Mouse (Mus musculus) testis, postnatal 10 days (tissue): ENCODE results near the gene Ugt1a7c.
A peak's percentile ranks its signal among the peaks of the same experiment; 100 is the strongest.
"Not testable (repeated sequence)": the region's sequence is repeated elsewhere in the genome, so short reads cannot be mapped to it uniquely, and the experiment has no call there.

ENCODE experiments used
- DNase-seq: peaks from one replicate; pipeline ENCODE4 v3.0.0; 2021; ENCODE audit warnings: low spot score

Gene Ugt1a7c

GRCm38 (mm10) chr1:88120550-88120949 is 25.7 kb downstream of the Ugt1a7c start:
- not testable (repeated sequence) for DNase-seq

GRCm38 (mm10) chr1:88121521-88121920 is 26.7 kb downstream of the Ugt1a7c start:
- peak; percentile 44 for DNase-seq

DNA sequence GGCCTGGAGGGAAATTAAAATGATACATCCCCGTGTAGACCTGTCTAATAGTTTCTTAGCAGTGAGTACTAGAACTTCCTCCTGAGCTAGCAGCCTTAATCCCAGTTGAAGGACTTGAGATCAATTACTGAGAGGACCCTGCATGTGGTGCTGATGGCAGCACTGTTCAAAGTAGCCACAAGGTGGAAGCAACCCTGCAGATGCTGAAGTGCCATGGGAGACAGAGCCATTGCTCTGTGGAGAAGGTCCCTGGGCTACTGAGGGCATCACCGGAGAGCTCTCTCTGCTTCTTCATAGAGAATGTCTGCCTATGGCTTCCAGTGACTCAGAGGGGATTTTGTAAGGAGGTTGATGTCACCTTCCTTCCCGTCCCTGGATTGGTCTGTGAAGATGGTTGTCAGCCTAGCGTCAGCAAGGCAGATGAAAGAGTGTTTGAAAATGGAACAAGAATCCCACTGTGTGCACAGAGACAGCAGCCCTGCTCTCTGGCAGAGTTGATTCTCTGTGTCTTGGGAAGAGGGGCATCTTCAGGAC is 31.0 kb downstream of the Ugt1a7c start:
- DNase-seq = not testable (repeated sequence)

DNA sequence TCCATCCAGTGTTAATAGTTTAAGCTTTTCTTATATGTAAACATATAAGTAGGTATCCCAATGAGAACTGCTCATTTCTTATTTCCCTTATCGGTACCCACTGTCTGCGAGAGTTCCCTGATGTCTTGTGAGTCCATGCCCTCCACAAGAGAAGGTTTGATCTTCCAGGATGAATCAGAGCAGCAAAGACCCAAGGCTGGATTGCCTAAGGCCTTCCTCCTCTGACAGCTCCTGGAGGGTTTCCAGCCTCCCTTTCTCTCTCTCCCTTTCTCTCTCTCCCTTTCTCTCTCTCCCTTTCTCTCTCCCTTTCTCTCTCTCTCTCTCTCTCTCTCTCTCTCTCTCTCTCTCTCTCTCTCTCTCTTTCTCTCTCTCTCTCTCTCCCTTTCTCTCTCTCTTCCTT is 34.2 kb downstream of the Ugt1a7c start:
- not testable (repeated sequence) for DNase-seq

DNA sequence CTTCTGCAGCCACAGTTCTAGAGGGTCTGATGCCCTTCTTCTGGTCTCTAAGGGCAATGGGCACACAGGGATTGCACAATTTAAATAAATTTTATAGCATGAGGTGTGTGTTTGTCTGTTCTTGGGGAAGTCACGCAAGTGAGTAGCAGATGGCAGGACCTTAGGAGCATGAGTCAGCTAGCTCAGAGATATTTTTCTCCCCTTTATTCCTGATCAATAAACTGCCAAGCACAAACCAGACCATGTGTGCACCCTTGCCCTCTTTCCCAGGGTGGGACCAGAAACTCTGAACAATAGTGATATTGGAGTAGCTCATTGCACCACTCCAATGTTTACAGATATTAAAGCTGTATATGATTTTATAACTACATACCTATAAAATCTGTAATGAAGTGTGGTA is 35.4 kb downstream of the Ugt1a7c start:
- DNase-seq = not testable (repeated sequence)

- DNase-seq = no peak
Measured at GRCm38 (mm10) chr1:88133908-88134456, 39.1 kb downstream of the Ugt1a7c start.

DNA sequence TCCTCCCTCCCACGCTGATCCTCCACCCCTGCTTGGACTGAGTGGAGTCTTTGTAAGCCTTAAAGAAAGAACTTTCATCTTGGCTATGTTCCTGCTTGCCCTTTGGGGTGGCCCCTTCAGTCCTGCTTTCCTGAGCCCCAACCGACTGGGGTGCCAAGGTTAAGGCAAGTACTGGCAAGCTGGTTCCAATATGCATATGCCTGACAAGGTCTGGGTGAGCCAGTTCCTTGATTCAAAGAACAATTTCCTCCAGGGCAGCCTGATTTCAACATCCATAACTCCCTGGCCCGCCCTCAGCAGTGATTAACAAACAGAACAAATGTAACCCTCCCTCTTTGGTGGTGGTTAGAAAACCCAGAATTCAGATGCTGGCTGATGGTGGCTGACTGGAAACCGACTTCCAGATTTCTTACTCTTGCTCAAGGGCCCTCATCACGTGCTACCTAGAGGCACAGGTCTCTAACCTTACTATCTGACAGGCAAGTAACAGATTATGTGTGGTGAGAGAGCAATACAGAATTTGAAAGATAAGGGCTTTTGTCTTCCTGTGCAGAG is 39.7 kb downstream of the Ugt1a7c start, which contains the start of gene Ugt1a6a:
Gene Ugt1a6a (plus strand): TSS at position 353 of the 555 bp plus-strand sequence.
- DNase-seq = peak; percentile 45

DNA sequence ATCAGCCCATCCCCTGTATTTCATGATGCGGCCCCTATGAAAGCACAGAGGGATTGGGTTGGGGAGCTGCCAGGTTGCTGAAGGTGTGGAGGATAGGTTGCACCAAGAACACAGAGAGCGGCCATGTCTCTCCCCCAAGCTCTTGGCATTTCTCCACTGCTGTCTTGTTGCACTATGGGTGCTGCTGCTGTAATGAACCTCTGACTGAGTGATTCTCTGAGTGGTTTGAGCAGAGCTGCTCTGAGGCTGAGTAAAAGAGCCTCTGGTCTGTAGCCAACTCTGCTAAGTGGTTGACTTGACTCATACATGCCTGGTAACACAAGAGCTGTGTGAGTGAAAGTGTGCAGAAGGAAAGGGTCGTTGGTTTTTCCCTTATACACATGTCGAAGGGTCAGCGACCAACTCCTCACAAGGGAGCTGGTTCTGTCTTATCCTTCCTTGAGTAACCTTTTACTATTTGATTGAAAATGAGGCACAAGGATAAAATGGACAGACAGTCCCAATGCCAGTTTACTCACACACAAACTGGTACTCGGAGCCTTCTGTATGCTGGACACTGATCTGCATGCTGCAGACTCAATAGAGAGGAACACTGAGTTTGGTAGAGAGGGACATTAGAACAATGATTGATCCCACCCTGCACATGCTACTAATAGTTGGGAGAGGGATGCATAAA is 40.5 kb downstream of the Ugt1a7c start:
- DNase-seq = not testable (repeated sequence)

DNA sequence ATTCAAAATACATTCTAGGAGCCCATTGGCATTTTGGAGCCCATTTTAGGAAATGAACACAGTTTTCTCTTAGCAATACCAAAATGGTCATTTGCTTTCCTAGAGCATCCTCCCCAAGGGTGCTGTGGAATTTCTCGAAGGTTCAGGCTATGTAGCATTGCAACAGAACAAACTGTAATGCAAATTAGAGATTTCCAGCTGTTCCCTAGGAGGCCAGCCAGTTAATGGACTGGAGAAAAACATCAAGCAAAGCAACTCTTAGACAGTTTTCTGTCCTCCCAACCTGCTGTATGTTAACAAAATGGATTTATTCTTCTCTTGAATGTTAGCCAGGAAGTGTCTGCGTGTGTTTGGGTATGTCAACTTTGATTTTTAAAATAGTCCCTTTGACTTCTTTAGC is 41.8 kb downstream of the Ugt1a7c start:
- no peak for DNase-seq

- DNase-seq = no peak
Measured at GRCm38 (mm10) chr1:88137264-88137663, 42.4 kb downstream of the Ugt1a7c start.

GRCm38 (mm10) chr1:88138145-88138544 is 43.3 kb downstream of the Ugt1a7c start:
- no peak for DNase-seq

DNA sequence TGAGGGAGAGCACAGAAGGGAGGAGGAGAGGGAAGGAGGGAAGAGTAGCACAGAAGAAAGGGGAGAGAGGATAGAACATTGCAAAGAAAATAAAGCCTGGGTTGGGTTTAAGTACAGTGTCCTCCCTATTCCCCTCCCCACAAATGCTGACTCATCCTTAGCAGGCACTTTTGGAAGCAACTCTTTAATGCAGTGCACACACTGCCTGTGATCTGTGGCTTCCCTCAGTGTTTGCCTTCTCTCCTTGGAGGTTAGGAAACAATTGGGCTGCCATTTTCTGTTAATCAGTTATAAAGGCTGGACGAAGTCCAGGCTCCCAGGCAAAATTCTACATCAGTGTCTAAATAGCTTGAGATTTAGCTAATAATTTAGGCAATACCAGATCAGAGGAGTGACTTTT is 45.6 kb downstream of the Ugt1a7c start:
- not testable (repeated sequence) for DNase-seq

GRCm38 (mm10) chr1:88143966-88144675 is 49.3 kb downstream of the Ugt1a7c start:
- DNase-seq = peak; percentile 83

- not testable (repeated sequence) for DNase-seq
Measured at GRCm38 (mm10) chr1:88145278-88145677, 50.4 kb downstream of the Ugt1a7c start.

- not testable (repeated sequence) for DNase-seq
Measured at GRCm38 (mm10) chr1:88150133-88150532, 55.3 kb downstream of the Ugt1a7c start.

- DNase-seq = no peak
Measured at GRCm38 (mm10) chr1:88158430-88158829, 63.6 kb downstream of the Ugt1a7c start.

- DNase-seq = no peak
Measured at GRCm38 (mm10) chr1:88165711-88166110, 70.8 kb downstream of the Ugt1a7c start, which contains the start of gene Ugt1a5. Gene Ugt1a5 (plus strand): TSS chr1:88166012.

- DNase-seq = not testable (repeated sequence)
Measured at GRCm38 (mm10) chr1:88172190-88172589, 77.3 kb downstream of the Ugt1a7c start.

DNA sequence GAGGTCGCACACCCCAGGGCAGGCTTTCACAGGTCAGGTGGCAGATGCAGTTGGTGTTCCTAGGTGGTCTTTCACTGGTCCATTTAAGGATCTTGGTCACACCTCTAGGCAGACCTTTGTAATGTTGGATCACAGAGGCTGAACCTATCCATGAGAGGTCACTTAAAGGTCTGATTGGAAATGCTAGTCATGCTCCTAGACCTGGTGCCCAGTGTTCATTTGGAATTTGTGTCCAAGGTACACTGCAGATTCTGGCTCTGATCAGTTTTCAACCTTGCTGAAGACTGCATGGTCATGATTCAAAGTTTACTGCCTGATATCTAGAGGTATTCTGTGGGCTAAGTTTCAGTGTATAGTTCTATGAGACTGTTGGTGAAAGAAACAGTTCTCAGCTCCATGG is 84.8 kb downstream of the Ugt1a7c start:
- no peak for DNase-seq

GRCm38 (mm10) chr1:88186325-88186935 is 91.6 kb downstream of the Ugt1a7c start:
- no peak for DNase-seq

GRCm38 (mm10) chr1:88192136-88192535 is 97.3 kb downstream of the Ugt1a7c start:
- DNase-seq = no peak

DNA sequence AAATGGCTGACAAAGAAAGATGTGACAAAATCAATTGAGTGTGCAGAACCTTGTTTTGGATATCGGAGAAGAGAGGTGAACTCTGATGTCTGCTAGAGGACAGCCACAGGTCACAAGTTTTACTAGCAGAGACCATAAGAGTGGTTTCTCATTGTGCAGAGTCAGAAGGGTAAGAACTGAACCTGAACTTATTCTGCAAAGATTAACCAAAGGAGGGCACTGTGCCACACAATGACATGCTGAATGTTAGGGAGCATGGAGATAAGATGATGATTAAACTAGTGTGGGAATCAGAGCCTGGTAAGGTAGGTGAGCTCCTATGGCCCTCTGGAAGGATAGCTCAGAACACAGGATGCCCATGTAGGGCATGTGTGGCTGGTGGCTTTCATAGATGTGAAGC is 100.8 kb downstream of the Ugt1a7c start:
- no peak for DNase-seq
